Mouse (Mus musculus): Measurements from ENCODE around the gene Gm10217.

Gene Gm10217

GRCm38 (mm10) chr8:9863951-9864350 is at the start of gene Gm10217:
TSS of gene Gm10217 (plus strand) at chr8:9864251.
- no peak for DNase-seq (ENCODE audit: extremely low read depth, low read depth)

- no peak for DNase-seq (ENCODE audit: extremely low read depth, low read depth)
Observed at GRCm38 (mm10) chr8:9824770-9825169, 39.3 kb upstream of the Gm10217 start.

GRCm38 (mm10) chr8:9840257-9840656 is 23.8 kb upstream of the Gm10217 start:
- DNase-seq (ENCODE audit: extremely low read depth, low read depth) = no peak

GRCm38 (mm10) chr8:9859286-9859685 is 4.8 kb upstream of the Gm10217 start:
- no peak for DNase-seq (ENCODE audit: extremely low read depth, low read depth)

- no peak for DNase-seq (ENCODE audit: extremely low read depth, low read depth)
Observed at GRCm38 (mm10) chr8:9860539-9861203, 3.4 kb upstream of the Gm10217 start.

GRCm38 (mm10) chr8:9865150-9865549 is 1.1 kb downstream of the Gm10217 start:
- DNase-seq (ENCODE audit: extremely low read depth, low read depth) = no peak

- no peak for DNase-seq (ENCODE audit: extremely low read depth, low read depth)
Observed at GRCm38 (mm10) chr8:9868094-9868493, 4.0 kb downstream of the Gm10217 start.

- DNase-seq (ENCODE audit: extremely low read depth, low read depth) = no peak
Observed at GRCm38 (mm10) chr8:9876241-9876640, 12.2 kb downstream of the Gm10217 start.

GRCm38 (mm10) chr8:9879921-9880320 is 15.9 kb downstream of the Gm10217 start:
- DNase-seq (ENCODE audit: extremely low read depth, low read depth) = no peak

- DNase-seq (ENCODE audit: extremely low read depth, low read depth) = no peak
Observed at GRCm38 (mm10) chr8:9886714-9887113, 22.7 kb downstream of the Gm10217 start.

GRCm38 (mm10) chr8:9899199-9899598 is 35.1 kb downstream of the Gm10217 start:
- no peak for DNase-seq (ENCODE audit: extremely low read depth, low read depth)

GRCm38 (mm10) chr8:9899673-9900072 is 35.6 kb downstream of the Gm10217 start:
- DNase-seq (ENCODE audit: extremely low read depth, low read depth) = no peak
